7 mouse cellular contexts compared by ENCODE assay signal in the genomic region with DNA sequence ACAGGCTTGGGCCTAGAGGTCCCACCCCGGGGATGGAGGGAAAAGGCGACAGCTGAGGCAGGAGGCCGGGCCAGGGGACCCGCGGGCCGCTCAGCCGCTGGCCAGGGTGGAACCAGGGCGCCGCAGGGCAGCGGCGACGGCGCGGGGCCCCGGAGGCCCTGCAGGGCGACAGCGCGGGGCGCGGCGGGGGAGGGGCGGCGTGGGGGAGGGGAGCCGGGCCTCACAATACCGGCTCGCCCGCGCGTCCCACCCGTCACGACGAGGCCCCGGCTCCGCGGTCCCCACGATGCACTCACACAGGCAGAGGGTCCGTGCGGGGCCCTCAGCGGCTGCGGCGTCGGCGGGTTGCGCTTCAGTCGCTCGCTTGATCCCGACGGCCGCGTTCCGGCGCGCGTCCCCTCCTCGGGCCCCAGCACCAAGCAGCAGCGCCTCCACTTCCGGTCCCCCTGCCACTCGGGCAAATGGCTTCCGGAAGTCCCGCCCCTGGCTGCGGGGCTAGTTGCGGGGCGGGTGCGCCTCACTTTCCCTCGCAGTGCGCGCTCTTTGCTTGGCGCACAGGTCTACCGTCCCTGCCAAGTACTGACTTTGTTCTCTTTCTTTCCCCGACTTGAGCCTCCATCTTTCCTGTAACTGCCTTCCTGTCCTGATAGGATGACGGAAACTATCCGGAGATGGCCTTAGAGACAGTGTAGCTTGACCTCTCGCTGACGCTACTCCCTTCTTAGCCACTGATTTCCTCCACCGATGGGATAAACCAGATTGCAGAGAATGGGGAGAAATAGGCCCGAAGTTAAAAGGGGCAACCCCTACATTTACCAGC. TPM values are rescaled to one million over a fixed set of nuclear protein-coding genes. Genes with fewer than 3 reads are reported as not detected.
DNase-seq lines count a peak whose midpoint lies in the region; ATAC-seq and TF ChIP-seq lines count a peak whose summit lies in the region.

No protein-coding gene starts in this region.

- no peaks in the 10 kb centered on the region for H3K36me3 ChIP-seq in embryonic facial prominence, embryonic 11.5 days (replicated peaks; ENCODE audit: control insufficient read depth, insufficient read depth, low read depth, low read length)
- no peaks in the 10 kb centered on the region for H3K36me3 ChIP-seq in kidney, adult 2 months (ENCODE audit: control insufficient read depth, insufficient read depth, low read length)
- H3K36me3 ChIP-seq in limb, embryonic 12.5 days: peaks cover 13% of the 10 kb centered on the region
- no peaks in the 10 kb centered on the region for H3K36me3 ChIP-seq in midbrain, embryonic 15.5 days (replicated peaks)
- H3K36me3 ChIP-seq in spleen, adult 2 months (ENCODE audit: control insufficient read depth, insufficient read depth, low read length): no peaks in the 10 kb centered on the region

- under 1% methylated on average over 66 of the region's 76 CpGs for WGBS in embryonic facial prominence, embryonic 11.5 days
- under 1% methylated on average over 73 of the region's 76 CpGs for WGBS in kidney, adult 2 months
- under 1% methylated on average over 58 of the region's 76 CpGs for WGBS in limb, embryonic 12.5 days
- WGBS in midbrain, embryonic 15.5 days: under 1% methylated on average over 73 of the region's 76 CpGs
- WGBS in spleen, adult 2 months: under 1% methylated on average over 70 of the region's 76 CpGs

- peak overlapping the region; percentile 88 for H3K4me2 ChIP-seq in embryonic facial prominence, embryonic 11.5 days (ENCODE audit: low read depth, low read length)
- H3K4me2 ChIP-seq in limb, embryonic 12.5 days: peak overlapping the region; percentile 87
- H3K4me2 ChIP-seq in midbrain, embryonic 15.5 days: peak overlapping the region; percentile 87

- peak; percentile 10 for TF ChIP-seq POLR2A in kidney, adult 2 months (IDR thresholded peaks at IDR 0.05; ENCODE audit: low read depth, low read length)
- TF ChIP-seq POLR2A in spleen, adult 2 months (IDR thresholded peaks at IDR 0.05; ENCODE audit: low read depth, low read length): peak; percentile 69

- no peaks in the 10 kb centered on the region for H3K9me3 ChIP-seq in embryonic facial prominence, embryonic 11.5 days (replicated peaks; ENCODE audit: control insufficient read depth, low read length)
- no peaks in the 10 kb centered on the region for H3K9me3 ChIP-seq in limb, embryonic 12.5 days
- H3K9me3 ChIP-seq in midbrain, embryonic 15.5 days: no peaks in the 10 kb centered on the region

- peak overlapping the region; percentile 99 for H3K4me3 ChIP-seq in embryonic facial prominence, embryonic 11.5 days (ENCODE audit: low read depth, low read length)
- peak overlapping the region; percentile 81 for H3K4me3 ChIP-seq in kidney, adult 2 months (ENCODE audit: insufficient read depth, low read depth, low read length)
- peak overlapping the region; percentile 95 for H3K4me3 ChIP-seq in limb, embryonic 12.5 days (replicated peaks)
- peak overlapping the region; percentile 81 for H3K4me3 ChIP-seq in midbrain, embryonic 15.5 days
- H3K4me3 ChIP-seq in spleen, adult 2 months (ENCODE audit: extremely low read depth, insufficient read depth, insufficient read length): peak overlapping the region; percentile 86

- peak; percentile 89 for ATAC-seq in embryonic facial prominence, embryonic 11.5 days (replicated peaks; ENCODE audit: insufficient number of reproducible peaks, low FRiP score, low TSS enrichment, low read depth)
- ATAC-seq in limb, embryonic 12.5 days (ENCODE audit: insufficient number of reproducible peaks, insufficient read depth, low FRiP score, low TSS enrichment, low read depth): peak; percentile 89
- peak; percentile 95 for ATAC-seq in midbrain, embryonic 15.5 days (replicated peaks)

- peak overlapping the region; percentile 100 for H3K9ac ChIP-seq in embryonic facial prominence, embryonic 11.5 days (replicated peaks; ENCODE audit: low read length)
- H3K9ac ChIP-seq in limb, embryonic 12.5 days (replicated peaks): peak overlapping the region; percentile 98
- H3K9ac ChIP-seq in midbrain, embryonic 15.5 days: peak overlapping the region; percentile 83

- DNase-seq in adrenal gland, postnatal 14 days: peak; percentile 95
- peak; percentile 96 for DNase-seq in embryonic facial prominence, embryonic 11.5 days (ENCODE audit: low spot score)
- peak; percentile 93 for DNase-seq in heart, adult 18-20 months
- DNase-seq in kidney, adult 2 months: peak; percentile 92
- DNase-seq in spleen, adult 2 months (ENCODE audit: low read depth in 1 of 2, low spot score in 2 of 2): peak; percentile 61 to 87

- H3K4me1 ChIP-seq in embryonic facial prominence, embryonic 11.5 days (ENCODE audit: control insufficient read depth, insufficient read depth, low read length): no peaks in the 10 kb centered on the region; the same call in 1 of the 2 replicates
- peaks cover 11% of the 10 kb centered on the region; the same call in 1 of the 2 replicates for H3K4me1 ChIP-seq in kidney, adult 2 months (ENCODE audit: control insufficient read depth, insufficient read depth, low read length)
- H3K4me1 ChIP-seq in limb, embryonic 12.5 days (replicated peaks): peaks cover 27% of the 10 kb centered on the region
- peaks cover 46% of the 10 kb centered on the region for H3K4me1 ChIP-seq in midbrain, embryonic 15.5 days
- peaks cover 9% of the 10 kb centered on the region; the same call in 1 of the 2 replicates for H3K4me1 ChIP-seq in spleen, adult 2 months (ENCODE audit: control insufficient read depth, insufficient read depth, insufficient read length)

- no peak for TF ChIP-seq CTCF in kidney, adult 2 months (conservative IDR thresholded peaks at IDR 0.05; ENCODE audit: insufficient read depth, insufficient read length, low read depth, low read length)
- no peak for TF ChIP-seq CTCF in spleen, adult 2 months (IDR thresholded peaks at IDR 0.05; ENCODE audit: extremely low read depth, insufficient read depth, insufficient read length, insufficient replicate concordance)

- H3K27ac ChIP-seq in embryonic facial prominence, embryonic 11.5 days (replicated peaks; ENCODE audit: low read depth, low read length): peak overlapping the region; percentile 90
- peak overlapping the region; percentile 73 for H3K27ac ChIP-seq in kidney, adult 2 months (ENCODE audit: insufficient read depth, low read depth, low read length)
- H3K27ac ChIP-seq in limb, embryonic 12.5 days: peak overlapping the region; percentile 92
- peak overlapping the region; percentile 92 for H3K27ac ChIP-seq in midbrain, embryonic 15.5 days
- peak overlapping the region; percentile 73 for H3K27ac ChIP-seq in spleen, adult 2 months (ENCODE audit: insufficient read depth, low read length)

- no peaks in the 10 kb centered on the region for H3K27me3 ChIP-seq in embryonic facial prominence, embryonic 11.5 days (ENCODE audit: control insufficient read depth, insufficient read depth, low read length)
- no peaks in the 10 kb centered on the region for H3K27me3 ChIP-seq in kidney, adult 2 months (replicated peaks; ENCODE audit: control insufficient read depth, insufficient read depth, low read length)
- H3K27me3 ChIP-seq in limb, embryonic 12.5 days: no peaks in the 10 kb centered on the region
- no peaks in the 10 kb centered on the region for H3K27me3 ChIP-seq in midbrain, embryonic 15.5 days (replicated peaks)
- H3K27me3 ChIP-seq in spleen, adult 2 months (ENCODE audit: control insufficient read depth, insufficient read depth, low read length): no peaks in the 10 kb centered on the region

RNA-seq across cellular contexts. Expression of a gene that starts 27.9 kb away (rescaled TPM):
- 132 and 135 TPM in 2 replicates for total RNA-seq in adrenal gland, postnatal 14 days (2021)
- polyA plus RNA-seq in embryonic facial prominence, embryonic 11.5 days (2014; fragmentation: Nextera tagmentation; extraction: Ambion mirVana): 227 and 229 TPM in 2 replicates
- total RNA-seq in heart, adult 18-20 months (2021): 10 to 100 TPM; 52.3 to 58.0 TPM
- 17.6 and 21.1 TPM in 2 replicates for polyA plus RNA-seq in kidney, adult 2 months (2012; rRNA removed)
- polyA plus RNA-seq in limb, embryonic 12.5 days (2016; fragmentation: Nextera tagmentation; extraction: Ambion mirVana): 220 and 234 TPM in 2 replicates
- 269 and 290 TPM in 2 replicates for polyA plus RNA-seq in midbrain, embryonic 15.5 days (2015; fragmentation: Nextera tagmentation; extraction: Ambion mirVana)
- polyA plus RNA-seq in spleen, adult 2 months (2012; rRNA removed): 10.3 and 12.1 TPM in 2 replicates

RNA-seq across cellular contexts. Expression of a gene that starts 28.0 kb away (rescaled TPM):
- total RNA-seq in adrenal gland, postnatal 14 days (2021): 53.9 and 56.6 TPM in 2 replicates
- polyA plus RNA-seq in embryonic facial prominence, embryonic 11.5 days (2014; fragmentation: Nextera tagmentation; extraction: Ambion mirVana): 6.9 and 8.2 TPM in 2 replicates
- 10 to 100 TPM; 67.9 to 69.1 TPM for total RNA-seq in heart, adult 18-20 months (2021)
- 29.2 and 32.2 TPM in 2 replicates for polyA plus RNA-seq in kidney, adult 2 months (2012; rRNA removed)
- 12.0 and 12.6 TPM in 2 replicates for polyA plus RNA-seq in limb, embryonic 12.5 days (2016; fragmentation: Nextera tagmentation; extraction: Ambion mirVana)
- 13.6 and 14.5 TPM in 2 replicates for polyA plus RNA-seq in midbrain, embryonic 15.5 days (2015; fragmentation: Nextera tagmentation; extraction: Ambion mirVana)
- polyA plus RNA-seq in spleen, adult 2 months (2012; rRNA removed): 13.4 and 13.7 TPM in 2 replicates

RNA-seq across cellular contexts. Expression of a gene that starts 29.6 kb away (rescaled TPM):
- total RNA-seq in adrenal gland, postnatal 14 days (2021): 177 and 178 TPM in 2 replicates
- 23.6 and 23.8 TPM in 2 replicates for polyA plus RNA-seq in embryonic facial prominence, embryonic 11.5 days (2014; fragmentation: Nextera tagmentation; extraction: Ambion mirVana)
- 10 to 100 TPM; 57.6 to 67.8 TPM for total RNA-seq in heart, adult 18-20 months (2021)
- polyA plus RNA-seq in kidney, adult 2 months (2012; rRNA removed): 345 and 570 TPM in 2 replicates
- 34.5 and 38.4 TPM in 2 replicates for polyA plus RNA-seq in limb, embryonic 12.5 days (2016; fragmentation: Nextera tagmentation; extraction: Ambion mirVana)
- polyA plus RNA-seq in midbrain, embryonic 15.5 days (2015; fragmentation: Nextera tagmentation; extraction: Ambion mirVana): 51.9 and 52.8 TPM in 2 replicates
- 322 and 583 TPM in 2 replicates for polyA plus RNA-seq in spleen, adult 2 months (2012; rRNA removed)

RNA-seq across cellular contexts. Expression of a gene that starts 48.8 kb away (rescaled TPM):
- 57.9 and 85.1 TPM in 2 replicates for total RNA-seq in adrenal gland, postnatal 14 days (2021)
- 14.1 and 16.3 TPM in 2 replicates for polyA plus RNA-seq in embryonic facial prominence, embryonic 11.5 days (2014; fragmentation: Nextera tagmentation; extraction: Ambion mirVana)
- 10 to 100 TPM; 68.3 to 71.6 TPM for total RNA-seq in heart, adult 18-20 months (2021)
- polyA plus RNA-seq in kidney, adult 2 months (2012; rRNA removed): 50.3 and 93.5 TPM in 2 replicates
- 7.5 and 10.8 TPM in 2 replicates for polyA plus RNA-seq in limb, embryonic 12.5 days (2016; fragmentation: Nextera tagmentation; extraction: Ambion mirVana)
- polyA plus RNA-seq in midbrain, embryonic 15.5 days (2015; fragmentation: Nextera tagmentation; extraction: Ambion mirVana): 5.3 and 5.7 TPM in 2 replicates
- 103 and 140 TPM in 2 replicates for polyA plus RNA-seq in spleen, adult 2 months (2012; rRNA removed)

Comparison
In these comparisons a context has a peak if more than half of its experiments do, and no peak if none do; other contexts are left out.
1. Peak in every context shown above with its lines: DNase-seq, ATAC-seq, H3K4me3 ChIP-seq and H3K27ac ChIP-seq.
2. RNA of a gene that starts 27.9 kb away (polyA plus RNA-seq): 269 to 290 TPM in midbrain, embryonic 15.5 days, 227 to 229 TPM in embryonic facial prominence, embryonic 11.5 days and 220 to 234 TPM in limb, embryonic 12.5 days; 17.6 to 21.1 TPM in kidney, adult 2 months and 10.3 to 12.1 TPM in spleen, adult 2 months; every median in the first group is over 10 times any median in the second.